Mouse (Mus musculus) embryonic facial prominence, embryonic 12.5 days (tissue): ENCODE measurements around the gene Pramef25. TPM values are rescaled to one million over a fixed set of nuclear protein-coding genes. Genes with fewer than 3 reads are reported as not detected.
"Not testable (repeated sequence)": the region's sequence is repeated elsewhere in the genome, so short reads cannot be mapped to it uniquely, and the experiment has no call there.

Experiments used
- ATAC-seq: fragments of 200-750 bp; cut with Nextera tagmentation; 2 replicates; pipeline ENCODE4 v1.8.0; 2017; ENCODE audit not compliant: insufficient number of reproducible peaks, insufficient read depth, low FRiP score, low TSS enrichment
- H3K27ac ChIP-seq: fragments of 300-500 bp; sonication (generic); 2 replicates; pipeline ENCODE4 v1.5.1; 2016; ENCODE audit warnings: mild to moderate bottlenecking
- H3K27me3 ChIP-seq: fragments of 300-500 bp; sonication (generic); 2 replicates; pipeline ENCODE4 v1.6.1; 2016; ENCODE audit warnings: mild to moderate bottlenecking, moderate library complexity
- H3K36me3 ChIP-seq: fragments of 300-500 bp; sonication (generic); 2 replicates; pipeline ENCODE4 v1.6.1; 2016; ENCODE audit warnings: mild to moderate bottlenecking
- H3K4me1 ChIP-seq: fragments of 300-500 bp; sonication (generic); 2 replicates; pipeline ENCODE4 v1.6.1; 2016
- H3K4me2 ChIP-seq: fragments of 300-500 bp; sonication (generic); replicated peaks from 2 replicates; pipeline ENCODE4 v1.6.1; 2016; ENCODE audit warnings: mild to moderate bottlenecking, moderate library complexity
- H3K4me3 ChIP-seq: fragments of 300-500 bp; sonication (generic); 2 replicates; pipeline ENCODE4 v1.5.1; 2016; ENCODE audit warnings: mild to moderate bottlenecking
- H3K9ac ChIP-seq: fragments of 300-500 bp; sonication (generic); 2 replicates; pipeline ENCODE4 v1.6.1; 2016; ENCODE audit warnings: mild to moderate bottlenecking, moderate library complexity
- H3K9me3 ChIP-seq: fragments of 300-500 bp; sonication (generic); 2 replicates; pipeline ENCODE4 v1.6.1; 2016; ENCODE audit warnings: mild to moderate bottlenecking, moderate library complexity
- WGBS: fragments of 180-500 bp; shearing (Covaris S2); methylation state at CpG from one replicate; pipeline ENCODE4 v1.1.7; 2016; 5-methylcytosine and 5-hydroxymethylcytosine counted together
- polyA plus RNA-seq: library from polyadenylated mRNA; unstranded; fragments of >200 nt; fragmentation: Nextera tagmentation; extraction: Ambion mirVana; gene quantifications from 2 replicates; pipeline ENCODE4 v1.2.1, GENCODE M21; 2016

Pramef25 gene
- polyA plus RNA-seq: not detected in 2 replicates

GRCm38 (mm10) chr4:143950916-143951315 lies at the start of gene Pramef25:
Gene Pramef25, minus strand, starts transcription at chr4:143951016.
- 87% methylated on average over 1 of the region's 1 CpGs for WGBS
- peaks cover 15% of the 10 kb centered on the region for H3K9me3 ChIP-seq
- ATAC-seq: not testable (repeated sequence)

DNA sequence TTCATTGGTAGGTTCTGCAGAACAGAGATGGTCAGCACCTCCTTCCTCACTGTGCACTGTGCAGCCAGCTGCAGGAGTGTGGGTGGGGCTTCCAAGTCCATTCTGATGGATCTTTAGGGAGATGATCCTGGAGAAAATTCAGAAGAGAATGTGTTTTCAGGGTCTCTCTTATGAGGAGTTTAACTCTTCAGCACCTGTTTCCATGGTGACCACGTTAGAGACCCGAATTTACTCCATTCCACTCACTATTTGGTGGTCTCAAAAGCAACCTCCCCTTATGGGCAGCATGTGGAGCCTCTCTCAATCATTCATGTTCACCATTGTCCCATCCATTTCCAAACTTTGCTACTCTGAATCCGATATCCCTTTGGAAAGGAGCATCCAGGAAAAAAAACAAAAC lies 43.5 kb upstream of the Pramef25 start, which contains the start of gene Pramef17:
Pramef17 (minus strand) TSS at position 101 of the 400 bp plus-strand sequence.
- H3K9me3 ChIP-seq, ATAC-seq, H3K4me2 ChIP-seq, H3K27ac ChIP-seq, H3K36me3 ChIP-seq, H3K4me1 ChIP-seq, H3K4me3 ChIP-seq, H3K27me3 ChIP-seq, H3K9ac ChIP-seq: not testable (repeated sequence)
- WGBS: 46% methylated on average over 3 of the region's 3 CpGs

More at GRCm38 (mm10) chr4:143950916-143951315, at the start of gene Pramef25:
- H3K4me2 ChIP-seq, H3K4me3 ChIP-seq, H3K27ac ChIP-seq, H3K9ac ChIP-seq, H3K36me3 ChIP-seq, H3K4me1 ChIP-seq, H3K27me3 ChIP-seq: not testable (repeated sequence)

GRCm38 (mm10) chr4:143988126-143988525 lies 37.3 kb upstream of the Pramef25 start:
- ATAC-seq, H3K27me3 ChIP-seq, H3K4me2 ChIP-seq, H3K27ac ChIP-seq, H3K36me3 ChIP-seq, H3K9ac ChIP-seq, H3K4me1 ChIP-seq, H3K9me3 ChIP-seq, H3K4me3 ChIP-seq: not testable (repeated sequence)
- WGBS: 93% methylated on average over 17 of the region's 17 CpGs

DNA sequence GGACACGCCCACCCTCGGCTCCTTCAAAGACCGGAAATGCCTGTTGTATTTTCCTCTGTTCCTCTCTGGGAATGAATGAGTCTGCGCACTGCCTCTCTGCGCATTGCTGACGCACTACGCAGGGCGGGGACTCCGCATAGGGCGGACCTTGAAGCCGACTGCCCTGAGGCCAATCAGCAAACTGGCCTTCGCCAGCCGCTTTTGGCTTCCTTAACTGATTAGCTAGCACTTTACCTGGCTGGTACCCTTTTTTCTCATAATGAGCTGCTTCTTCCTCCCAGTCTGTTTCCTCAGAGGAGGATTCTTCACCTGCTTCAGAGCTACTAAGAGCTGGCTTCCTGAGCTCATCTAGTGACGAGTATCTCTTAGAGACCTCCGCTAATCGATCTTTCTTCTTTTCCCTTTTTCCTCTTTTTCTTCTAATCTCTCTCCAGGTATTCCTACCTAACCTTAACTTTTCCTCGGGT lies 36.7 kb upstream of the Pramef25 start:
- H3K27ac ChIP-seq, H3K4me1 ChIP-seq, H3K4me2 ChIP-seq, H3K4me3 ChIP-seq, H3K36me3 ChIP-seq, H3K9ac ChIP-seq, H3K27me3 ChIP-seq, ATAC-seq, H3K9me3 ChIP-seq: not testable (repeated sequence)
- 87% methylated on average over 13 of the region's 17 CpGs for WGBS

DNA sequence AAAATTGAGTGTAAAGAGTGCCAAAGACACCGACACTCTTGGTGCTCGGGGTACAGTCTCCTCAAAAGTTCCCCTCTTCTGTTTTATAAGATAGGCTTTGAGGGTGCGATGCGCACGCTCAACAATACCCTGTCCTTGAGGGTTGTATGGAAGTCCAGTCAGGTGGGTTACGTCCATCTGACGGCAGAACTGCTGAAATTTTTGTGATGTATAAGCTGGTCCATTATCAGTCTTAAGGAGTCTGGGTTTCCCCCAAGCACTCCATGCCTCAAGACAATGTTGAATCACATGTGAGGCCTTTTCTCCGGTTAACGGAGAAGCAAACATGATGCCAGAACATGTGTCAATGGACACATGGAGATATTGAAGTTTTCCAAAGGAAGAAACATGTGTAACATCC lies 34.9 kb upstream of the Pramef25 start:
- not testable (repeated sequence) for H3K9me3 ChIP-seq, H3K4me2 ChIP-seq, H3K27ac ChIP-seq, H3K36me3 ChIP-seq, H3K27me3 ChIP-seq, H3K9ac ChIP-seq, ATAC-seq, H3K4me3 ChIP-seq, H3K4me1 ChIP-seq
- WGBS: 82% methylated on average over 5 of the region's 9 CpGs

- no CpG with 5 or more reads among the region's 7 CpGs for WGBS
- not testable (repeated sequence) for H3K36me3 ChIP-seq, ATAC-seq, H3K27ac ChIP-seq, H3K9me3 ChIP-seq, H3K27me3 ChIP-seq, H3K4me2 ChIP-seq, H3K9ac ChIP-seq, H3K4me3 ChIP-seq, H3K4me1 ChIP-seq
Measured at GRCm38 (mm10) chr4:143985165-143985564, 34.3 kb upstream of the Pramef25 start.

GRCm38 (mm10) chr4:143983446-143983845 lies 32.6 kb upstream of the Pramef25 start:
- not testable (repeated sequence) for H3K9me3 ChIP-seq, H3K27me3 ChIP-seq, H3K4me1 ChIP-seq, ATAC-seq, H3K27ac ChIP-seq, H3K4me3 ChIP-seq, H3K9ac ChIP-seq, H3K36me3 ChIP-seq, H3K4me2 ChIP-seq
- 67% methylated on average over 1 of the region's 1 CpGs for WGBS

DNA sequence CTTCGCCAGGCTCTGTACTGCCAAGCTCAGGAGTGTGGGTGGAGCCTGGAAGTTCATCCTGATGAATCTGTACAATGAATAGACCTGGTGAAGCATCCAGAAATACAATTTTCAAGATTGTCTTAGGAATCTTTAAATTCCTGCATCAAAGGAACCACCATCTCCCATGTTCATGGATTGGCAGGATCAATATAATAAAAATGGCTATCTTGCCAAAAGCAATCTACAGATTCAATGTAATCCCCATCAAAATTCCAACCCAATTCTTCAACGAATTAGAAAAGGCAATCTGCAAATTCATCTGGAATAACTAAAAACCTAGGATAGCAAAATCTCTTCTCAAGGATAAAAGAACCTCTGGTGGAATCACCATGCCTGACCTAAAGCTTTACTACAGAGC lies 16.0 kb upstream of the Pramef25 start, which contains the start of gene Gm13101:
Gm13101 (minus strand) TSS at position 101 of the 400 bp plus-strand sequence.
- not testable (repeated sequence) for H3K4me3 ChIP-seq, H3K27ac ChIP-seq, H3K9ac ChIP-seq, H3K9me3 ChIP-seq, H3K27me3 ChIP-seq, H3K4me2 ChIP-seq, ATAC-seq, H3K4me1 ChIP-seq, H3K36me3 ChIP-seq
- 45% methylated on average over 2 of the region's 2 CpGs for WGBS

- WGBS: 84% methylated on average over 1 of the region's 1 CpGs
- not testable (repeated sequence) for H3K9me3 ChIP-seq, H3K27ac ChIP-seq, H3K4me3 ChIP-seq, ATAC-seq, H3K4me2 ChIP-seq, H3K4me1 ChIP-seq, H3K9ac ChIP-seq, H3K36me3 ChIP-seq, H3K27me3 ChIP-seq
Measured at GRCm38 (mm10) chr4:143900280-143900679, 50.5 kb downstream of the Pramef25 start, which contains the start of gene Pramef6. Gene Pramef6, minus strand, starts transcription at chr4:143900380.

Other genes with a start within 250 kb of the Pramef25 start
- gene Gm13089, start 248.3 kb downstream of the Pramef25 start, polyA plus RNA-seq: not detected in 2 replicates
- not detected in 2 replicates for gene Gm13078, start 231.6 kb downstream of the Pramef25 start, polyA plus RNA-seq
- not detected in 2 replicates for gene Gm13023, start 161.7 kb downstream of the Pramef25 start, polyA plus RNA-seq
- not detected in 2 replicates for gene Gm13084, start 134.9 kb downstream of the Pramef25 start, polyA plus RNA-seq
- gene Gm13103, start 104.5 kb downstream of the Pramef25 start, polyA plus RNA-seq: not detected in 2 replicates
- not detected in 2 replicates for gene Pramef6, start 50.6 kb downstream of the Pramef25 start, polyA plus RNA-seq
- gene Gm13101, start 15.9 kb upstream of the Pramef25 start, polyA plus RNA-seq: not detected in 2 replicates
- gene Pramef17, start 43.4 kb upstream of the Pramef25 start, polyA plus RNA-seq: not detected in 2 replicates
- not detected in 2 replicates for gene Pramel4, start 108.1 kb upstream of the Pramef25 start, polyA plus RNA-seq
- not detected in 2 replicates for gene Gm13102, start 155.5 kb upstream of the Pramef25 start, polyA plus RNA-seq
- not detected in 2 replicates for gene Oog3, start 211.6 kb upstream of the Pramef25 start, polyA plus RNA-seq
- gene Oog2, start 239.7 kb upstream of the Pramef25 start, polyA plus RNA-seq: not detected in 2 replicates